Mouse (Mus musculus) R1 (cell line): ENCODE measurements at regions not wholly inside any gene's neighbourhood (a gene's known extent, or its start where the extent isn't known, plus 50 kb on each side); places are given as distances from the start of the nearest gene placed in this dataset.
"Not testable (repeated sequence)": the region's sequence is repeated elsewhere in the genome, so short reads cannot be mapped to it uniquely, and the experiment has no call there.

ENCODE experiments used
- DNase-seq: peaks from one replicate; pipeline ENCODE4 v3.0.0-alpha.2; 2018; ENCODE audit warnings: low read depth, low spot score

- no peak for DNase-seq
Measured at GRCm38 (mm10) chr17:42956588-42956987, 59.8 kb upstream of the Tnfrsf21 start.

- DNase-seq, result no peak
Measured at GRCm38 (mm10) chr17:42954722-42955121, 61.6 kb upstream of the Tnfrsf21 start.

DNA sequence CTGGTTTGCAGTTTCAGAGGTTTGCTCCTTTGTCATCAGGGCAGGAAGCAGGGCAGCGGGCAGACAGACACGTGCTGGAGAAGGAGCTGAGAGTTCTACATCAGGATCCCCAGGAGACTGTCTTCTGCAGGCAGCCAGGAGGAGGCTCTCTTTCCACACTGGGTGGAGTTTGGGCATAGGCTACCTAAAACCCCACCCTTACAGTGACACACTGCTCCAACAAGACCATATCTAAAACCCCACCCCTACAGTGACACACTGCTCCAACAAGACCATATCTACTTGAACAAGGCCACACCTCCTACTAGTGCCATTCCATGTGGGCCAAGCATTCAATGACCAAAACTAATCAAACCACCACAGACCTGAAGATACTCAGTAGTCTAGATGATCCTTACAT, 68.0 kb upstream of the Cd2ap start:
- DNase-seq, result no peak

- DNase-seq, result peak; percentile 84
Measured at GRCm38 (mm10) chr17:42943272-42943696, 66.8 kb upstream of the Cd2ap start.

DNA sequence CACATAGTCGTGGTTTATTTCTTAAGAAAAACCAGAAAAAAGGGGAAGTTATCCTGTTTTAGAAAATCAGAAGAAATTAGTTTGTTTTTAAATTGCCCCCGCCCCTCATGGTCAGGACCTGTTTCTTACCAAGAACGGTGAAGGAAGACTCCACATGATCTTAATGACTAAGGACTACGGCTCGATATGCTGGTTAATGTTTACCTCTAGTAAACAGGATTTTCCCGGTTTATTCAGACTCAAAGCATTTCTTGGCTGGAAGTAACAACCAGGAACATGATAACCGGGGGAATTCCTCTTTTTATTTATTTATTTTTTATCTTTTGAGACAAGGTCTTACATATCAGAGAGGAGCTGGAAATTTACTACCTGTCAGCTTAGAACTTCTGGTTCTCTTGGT, 63.0 kb upstream of the Cd2ap start:
- no peak for DNase-seq

DNA sequence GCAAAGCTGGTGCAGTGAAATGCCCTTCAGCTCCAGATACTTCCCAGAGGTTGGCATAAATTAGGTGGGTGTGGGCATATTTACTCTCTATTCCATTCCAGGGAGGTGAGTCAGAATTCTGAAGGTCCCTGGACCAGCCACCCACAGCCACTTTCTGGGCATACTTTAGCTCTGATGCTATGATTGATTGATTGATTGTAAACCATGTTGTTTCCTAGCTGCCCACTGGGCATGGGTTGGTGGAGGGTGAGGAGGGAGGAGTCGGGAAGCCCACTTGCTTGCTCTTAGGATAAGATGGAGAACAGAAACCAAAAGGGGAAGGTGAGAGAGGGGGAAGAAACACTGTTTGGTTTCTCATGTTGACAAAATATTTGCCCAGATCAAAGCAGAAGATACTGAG, 62.1 kb upstream of the Cd2ap start:
- DNase-seq, result no peak

DNA sequence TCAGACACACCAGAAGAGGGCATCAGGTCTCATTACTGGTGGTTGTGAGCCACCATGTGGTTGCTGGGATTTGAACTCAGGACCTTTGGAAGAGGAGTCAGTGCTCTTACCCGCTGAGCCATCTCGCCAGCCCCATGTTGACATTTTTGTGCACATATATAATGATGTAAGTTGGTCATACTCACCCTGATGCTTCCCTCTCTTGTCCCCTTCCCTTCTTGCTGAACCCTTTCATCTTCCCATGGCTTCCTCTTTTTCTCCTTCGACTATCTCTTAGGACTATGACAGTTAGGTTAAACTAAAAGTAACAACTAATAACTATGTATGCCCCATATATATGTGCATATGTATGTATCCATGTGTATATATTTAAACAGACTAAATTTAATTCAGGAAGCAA, 61.0 kb upstream of the Cd2ap start:
- not testable (repeated sequence) for DNase-seq

GRCm38 (mm10) chr17:42934068-42934467, 57.6 kb upstream of the Cd2ap start:
- no peak for DNase-seq

- DNase-seq, result no peak
Measured at GRCm38 (mm10) chr17:42933335-42934004, 57.0 kb upstream of the Cd2ap start.

DNA sequence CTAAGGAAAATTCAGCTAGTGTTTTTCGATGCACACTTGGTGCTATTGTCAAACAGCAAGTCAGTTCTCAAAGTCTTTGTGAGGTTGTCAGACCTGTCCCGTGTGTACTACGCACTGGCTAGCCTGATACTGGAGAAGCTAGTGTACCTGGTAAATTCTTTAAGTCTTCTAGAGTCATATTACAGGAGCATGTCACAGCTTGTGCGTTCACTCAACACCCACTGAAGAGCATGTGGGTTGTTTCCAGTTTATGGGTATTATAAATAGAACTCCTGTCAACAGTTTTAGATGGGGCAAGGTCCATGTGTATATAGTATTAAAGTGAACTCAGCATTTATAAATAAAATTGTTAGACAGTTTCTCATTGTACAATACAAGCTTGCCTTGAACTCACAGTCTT, 50.9 kb upstream of the Cd2ap start:
- no peak for DNase-seq
